Mouse (Mus musculus): ENCODE measurements around the gene Tsfm.
"Not testable (repeated sequence)": the region's sequence is repeated elsewhere in the genome, so short reads cannot be mapped to it uniquely, and the experiment has no call there.

Gene Tsfm

GRCm38 (mm10) chr10:127030336-127031296 is at the start of gene Tsfm:
Gene Tsfm, minus strand, starts transcription at chr10:127030840.
- peak; percentile 97 for DNase-seq

GRCm38 (mm10) chr10:127079665-127080391 is 49.2 kb upstream of the Tsfm start:
- DNase-seq, result peak; percentile 67

- DNase-seq, result peak; percentile 73
Measured at GRCm38 (mm10) chr10:127078677-127079575, 48.3 kb upstream of the Tsfm start.

GRCm38 (mm10) chr10:127078001-127078676 is 47.5 kb upstream of the Tsfm start:
- DNase-seq, result no peak

- no peak for DNase-seq
Measured at GRCm38 (mm10) chr10:127077515-127077914, 46.9 kb upstream of the Tsfm start.

GRCm38 (mm10) chr10:127076082-127076481 is 45.4 kb upstream of the Tsfm start:
- no peak for DNase-seq

- no peak for DNase-seq
Measured at GRCm38 (mm10) chr10:127075651-127076050, 45.0 kb upstream of the Tsfm start.

GRCm38 (mm10) chr10:127075080-127075479 is 44.4 kb upstream of the Tsfm start, which contains the start of gene Agap2:
Gene Agap2, plus strand, starts transcription at chr10:127075284.
- DNase-seq, result no peak

- no peak for DNase-seq
Measured at GRCm38 (mm10) chr10:127073981-127074380, 43.3 kb upstream of the Tsfm start.

- not testable (repeated sequence) for DNase-seq
Measured at GRCm38 (mm10) chr10:127072969-127073368, 42.3 kb upstream of the Tsfm start.

- DNase-seq, result not testable (repeated sequence)
Measured at GRCm38 (mm10) chr10:127072270-127072669, 41.6 kb upstream of the Tsfm start.

GRCm38 (mm10) chr10:127071203-127071602 is 40.6 kb upstream of the Tsfm start:
- DNase-seq, result no peak

- DNase-seq, result peak; percentile 94
Measured at GRCm38 (mm10) chr10:127070190-127071121, 39.8 kb upstream of the Tsfm start, which contains the start of gene Tspan31. Gene Tspan31, minus strand, starts transcription at chr10:127070264.

GRCm38 (mm10) chr10:127069281-127070189 is 38.9 kb upstream of the Tsfm start:
- DNase-seq, result no peak

- no peak for DNase-seq
Measured at GRCm38 (mm10) chr10:127068360-127069038, 37.9 kb upstream of the Tsfm start.

- DNase-seq, result no peak
Measured at GRCm38 (mm10) chr10:127066519-127067018, 35.9 kb upstream of the Tsfm start.

- DNase-seq, result no peak
Measured at GRCm38 (mm10) chr10:127065981-127066380, 35.3 kb upstream of the Tsfm start.
